In genomic region chr17:28808714-28809113, GRCm38 (mm10) we compare ENCODE assay signal across 21 mouse cellular contexts. TPM values are rescaled to one million over a fixed set of nuclear protein-coding genes. Genes with fewer than 3 reads are reported as not detected.
A peak's percentile ranks its signal among the peaks of the same experiment; 100 is the strongest.
DNase-seq lines count a peak whose midpoint lies in the region; ATAC-seq and TF ChIP-seq lines count a peak whose summit lies in the region.
"Had no signal": no experiment of that assay in that cellular context is flagged by ENCODE, and none has a peak within 500 bp of the region (broad histone marks: within the 10 kb centered on the region; RNA-seq: fewer than 3 reads in every experiment).

No protein-coding gene starts in this region.

- H3K27ac ChIP-seq in heart, embryonic 11.5 days (ENCODE audit: low read depth, low read length): peak overlapping the region; percentile 58; the same call in 1 of the 2 replicates
- no peak overlapping the region for H3K27ac ChIP-seq in heart, embryonic 12.5 days (ENCODE audit: poor library complexity, severe bottlenecking)
- H3K27ac ChIP-seq in bone marrow, adult 2 months (ENCODE audit: control insufficient read depth, insufficient read depth, low read depth, low read length, poor library complexity): peak overlapping the region; percentile 73
- peak overlapping the region; percentile 82 for H3K27ac ChIP-seq in liver, embryonic 11.5 days (ENCODE audit: low read depth, low read length)
- H3K27ac ChIP-seq: heart, embryonic 15.5 days; kidney, embryonic 15.5 days; limb, embryonic 13.5 days; midbrain, embryonic 13.5 days; neural tube, embryonic 12.5 days had no signal

- TF ChIP-seq CTCF in bone marrow, adult 2 months (IDR thresholded peaks at IDR 0.05; ENCODE audit: control insufficient read depth, insufficient read depth, low read length): no peak

- ATAC-seq in heart, embryonic 11.5 days (replicated peaks; ENCODE audit: insufficient number of reproducible peaks, low FRiP score, low TSS enrichment): no peak
- no peak for ATAC-seq in heart, embryonic 12.5 days (ENCODE audit: insufficient number of reproducible peaks, low FRiP score)
- peak; percentile 9; the same call in 1 of the 2 replicates for ATAC-seq in liver, embryonic 11.5 days (replicated peaks; ENCODE audit: low FRiP score)
- ATAC-seq: forebrain, postnatal 0 days; lung, postnatal 0 days; midbrain, embryonic 13.5 days had no signal

- no peaks in the 10 kb centered on the region for H3K4me1 ChIP-seq in heart, embryonic 11.5 days (ENCODE audit: control insufficient read depth, insufficient read depth, low read length)
- H3K4me1 ChIP-seq in heart, embryonic 12.5 days (replicated peaks): peaks cover 12% of the 10 kb centered on the region; the same call in 1 of the 2 replicates
- H3K4me1 ChIP-seq in bone marrow, adult 2 months (ENCODE audit: control insufficient read depth, insufficient read depth, low read length): peaks cover 5% of the 10 kb centered on the region
- H3K4me1 ChIP-seq in liver, embryonic 11.5 days (replicated peaks; ENCODE audit: control insufficient read depth, insufficient read depth, low read length): peaks cover 53% of the 10 kb centered on the region
- H3K4me1 ChIP-seq: kidney, embryonic 15.5 days; limb, embryonic 13.5 days; midbrain, embryonic 13.5 days; neural tube, embryonic 12.5 days had no signal

- H3K4me3 ChIP-seq in heart, embryonic 11.5 days (ENCODE audit: low read depth, low read length): no peak overlapping the region
- H3K4me3 ChIP-seq in heart, embryonic 12.5 days: no peak overlapping the region
- no peak overlapping the region for H3K4me3 ChIP-seq in bone marrow, adult 2 months (replicated peaks; ENCODE audit: control insufficient read depth, low read depth, low read length)
- H3K4me3 ChIP-seq in liver, embryonic 11.5 days (ENCODE audit: low read depth, low read length): no peak overlapping the region
- H3K4me3 ChIP-seq: heart, embryonic 15.5 days; kidney, embryonic 15.5 days; limb, embryonic 13.5 days; midbrain, embryonic 13.5 days; neural tube, embryonic 12.5 days had no signal

- no peak for TF ChIP-seq POLR2A in bone marrow, adult 2 months (IDR thresholded peaks at IDR 0.05; ENCODE audit: borderline replicate concordance, control insufficient read depth, low read depth, low read length)

- WGBS in heart, embryonic 11.5 days (ENCODE audit: insufficient replicate concordance): 95% methylated on average over 8 of the region's 8 CpGs
- WGBS in heart, embryonic 12.5 days: 88% methylated on average over 8 of the region's 8 CpGs
- 92% methylated on average over 8 of the region's 8 CpGs for WGBS in bone marrow, adult 2 months
- 92% methylated on average over 8 of the region's 8 CpGs for WGBS in liver, embryonic 11.5 days

- H3K27me3 ChIP-seq in heart, embryonic 11.5 days (ENCODE audit: control insufficient read depth, insufficient read depth, low read length): no peaks in the 10 kb centered on the region
- H3K27me3 ChIP-seq in heart, embryonic 12.5 days (replicated peaks): no peaks in the 10 kb centered on the region
- H3K27me3 ChIP-seq in liver, embryonic 11.5 days (replicated peaks; ENCODE audit: control insufficient read depth, insufficient read depth, low read length): no peaks in the 10 kb centered on the region
- H3K27me3 ChIP-seq: heart, embryonic 15.5 days; kidney, embryonic 15.5 days; limb, embryonic 13.5 days; midbrain, embryonic 13.5 days; neural tube, embryonic 12.5 days had no signal

- no peak for DNase-seq in liver, embryonic 11.5 days (ENCODE audit: low spot score)
- peak; percentile 11 for DNase-seq in skeletal muscle tissue, adult 2 months (ENCODE audit: low read depth, low spot score)
- DNase-seq in spleen, adult 12 weeks (ENCODE audit: low spot score): no peak
- DNase-seq in lung, postnatal 10 days: no peak
- no peak for DNase-seq in frontal cortex, postnatal 25 days (ENCODE audit: low spot score in 2 of 2)
- DNase-seq: adrenal gland, adult 8-10 months; B cell, adult 2 months; cerebellum, adult 9-11 months; forebrain, postnatal 0 days; heart, adult 11 months had no signal

- H3K4me2 ChIP-seq in heart, embryonic 11.5 days: no peak overlapping the region
- H3K4me2 ChIP-seq in heart, embryonic 12.5 days: no peak overlapping the region
- H3K4me2 ChIP-seq in liver, embryonic 11.5 days: peak overlapping the region; percentile 41
- H3K4me2 ChIP-seq: heart, embryonic 15.5 days; kidney, embryonic 15.5 days; limb, embryonic 13.5 days; midbrain, embryonic 13.5 days; neural tube, embryonic 12.5 days had no signal

- H3K9me3 ChIP-seq in heart, embryonic 11.5 days (replicated peaks; ENCODE audit: control insufficient read depth, low read length): no peaks in the 10 kb centered on the region
- no peaks in the 10 kb centered on the region for H3K9me3 ChIP-seq in heart, embryonic 12.5 days (replicated peaks)
- H3K9me3 ChIP-seq in liver, embryonic 11.5 days (ENCODE audit: control insufficient read depth, low read length): no peaks in the 10 kb centered on the region
- H3K9me3 ChIP-seq: heart, embryonic 15.5 days; kidney, embryonic 15.5 days; limb, embryonic 13.5 days; midbrain, embryonic 13.5 days; neural tube, embryonic 12.5 days had no signal

- H3K36me3 ChIP-seq in heart, embryonic 11.5 days (ENCODE audit: control insufficient read depth, insufficient read depth, low read length): peaks cover 26% of the 10 kb centered on the region
- H3K36me3 ChIP-seq in heart, embryonic 12.5 days: peaks cover 74% of the 10 kb centered on the region
- peaks cover 57% of the 10 kb centered on the region for H3K36me3 ChIP-seq in liver, embryonic 11.5 days (ENCODE audit: control insufficient read depth, insufficient read depth, low read length)

- no peak overlapping the region for H3K9ac ChIP-seq in heart, embryonic 11.5 days (ENCODE audit: low read depth, low read length)
- H3K9ac ChIP-seq in heart, embryonic 12.5 days: no peak overlapping the region
- no peak overlapping the region for H3K9ac ChIP-seq in liver, embryonic 11.5 days (ENCODE audit: low read depth, low read length)
- H3K9ac ChIP-seq: forebrain, postnatal 0 days; heart, embryonic 15.5 days; kidney, embryonic 15.5 days; limb, embryonic 13.5 days; midbrain, embryonic 13.5 days; neural tube, embryonic 12.5 days had no signal

RNA-seq across cellular contexts. Expression of gene Brpf3, which starts 7.8 kb away (rescaled TPM):
- polyA plus RNA-seq in heart, embryonic 11.5 days (2014; fragmentation: Nextera tagmentation; extraction: Ambion mirVana): 12.1 and 13.4 TPM in 2 replicates
- polyA plus RNA-seq in heart, embryonic 12.5 days (2016; fragmentation: Nextera tagmentation; extraction: Ambion mirVana): 13.2 and 15.4 TPM in 2 replicates
- polyA plus RNA-seq in bone marrow, adult 2 months (2011; ENCODE audit: insufficient read depth, insufficient read length, low replicate concordance, missing spikeins): 117 and 133 TPM in 2 replicates
- polyA plus RNA-seq in liver, embryonic 11.5 days (2014; fragmentation: Nextera tagmentation; extraction: Ambion mirVana): 29.3 and 34.8 TPM in 2 replicates

RNA-seq across cellular contexts. Expression of gene Mapk13, which starts 39.6 kb away (rescaled TPM):
- 2.6 and 2.9 TPM in 2 replicates for polyA plus RNA-seq in heart, embryonic 11.5 days (2014; fragmentation: Nextera tagmentation; extraction: Ambion mirVana)
- 3.2 and 3.9 TPM in 2 replicates for polyA plus RNA-seq in heart, embryonic 12.5 days (2016; fragmentation: Nextera tagmentation; extraction: Ambion mirVana)
- 37.7 and 70.0 TPM in 2 replicates for polyA plus RNA-seq in bone marrow, adult 2 months (2011; ENCODE audit: insufficient read depth, insufficient read length, low replicate concordance, missing spikeins)
- polyA plus RNA-seq in liver, embryonic 11.5 days (2014; fragmentation: Nextera tagmentation; extraction: Ambion mirVana): 5.0 and 5.5 TPM in 2 replicates

RNA-seq across cellular contexts. Expression of gene Pnpla1, which starts 49.5 kb away (rescaled TPM):
- 0.06 TPM in 1 of 2 replicates, not detected in the other for polyA plus RNA-seq in heart, embryonic 11.5 days (2014; fragmentation: Nextera tagmentation; extraction: Ambion mirVana)
- 0.05 TPM in 1 of 2 replicates, not detected in the other for polyA plus RNA-seq in heart, embryonic 12.5 days (2016; fragmentation: Nextera tagmentation; extraction: Ambion mirVana)
- polyA plus RNA-seq in bone marrow, adult 2 months (2011; ENCODE audit: insufficient read depth, insufficient read length, low replicate concordance, missing spikeins): 0.67 TPM in 1 of 2 replicates, not detected in the other
- polyA plus RNA-seq in liver, embryonic 11.5 days (2014; fragmentation: Nextera tagmentation; extraction: Ambion mirVana): 0.05 TPM in 1 of 2 replicates, not detected in the other
- polyA plus RNA-seq: embryonic facial prominence, embryonic 11.5 days; heart, embryonic 15.5 days; midbrain, embryonic 13.5 days; neural tube, embryonic 12.5 days; thymus, postnatal 0 days had no signal
